Mouse (Mus musculus): ENCODE data around the gene Krtap13. TPM values are rescaled to one million over a fixed set of nuclear protein-coding genes. Genes with fewer than 3 reads are reported as not detected.
"Not testable (repeated sequence)": the region's sequence is repeated elsewhere in the genome, so short reads cannot be mapped to it uniquely, and the experiment has no call there.

Gene Krtap13
- not detected in 2 replicates for polyA plus RNA-seq (2015; fragmentation: Nextera tagmentation; extraction: Ambion mirVana)

GRCm38 (mm10) chr16:88751535-88751934 is at the start of gene Krtap13:
Gene Krtap13, minus strand, starts transcription at chr16:88751635.
- not testable (repeated sequence) for H3K4me3 ChIP-seq (ENCODE audit: low read depth, low read length); H3K9me3 ChIP-seq (ENCODE audit: low read length); H3K27ac ChIP-seq (ENCODE audit: low read length); H3K4me1 ChIP-seq (ENCODE audit: insufficient read depth, low read depth, low read length); DNase-seq (ENCODE audit: low spot score); H3K4me2 ChIP-seq (replicated peaks; ENCODE audit: low read depth, low read length); H3K36me3 ChIP-seq (ENCODE audit: insufficient read depth, low read length); ATAC-seq; H3K9ac ChIP-seq (replicated peaks; ENCODE audit: low read depth); H3K27me3 ChIP-seq (replicated peaks; ENCODE audit: insufficient read depth, low read length)
- WGBS = 79% methylated on average over 3 of the region's 3 CpGs

- WGBS = 71% methylated on average over 2 of the region's 2 CpGs
Measured at GRCm38 (mm10) chr16:88786786-88787185, 35.4 kb upstream of the Krtap13 start.

GRCm38 (mm10) chr16:88777596-88777995 is 26.2 kb upstream of the Krtap13 start, which contains the start of gene Gm5965:
Gene Gm5965, plus strand, starts transcription at chr16:88777896.
- ATAC-seq (no peak), DNase-seq (ENCODE audit: low spot score) (no peak)
- 78% methylated on average over 5 of the region's 6 CpGs for WGBS
- H3K4me2 ChIP-seq (replicated peaks; ENCODE audit: low read depth, low read length) = no peak within 1 kb of the TSS
- no peak within 1 kb of the TSS for H3K9ac ChIP-seq (replicated peaks; ENCODE audit: low read depth)
- no peaks in the 10 kb centered on the region for H3K4me1 ChIP-seq (ENCODE audit: insufficient read depth, low read depth, low read length)
- no peak within 1 kb of the TSS for H3K27ac ChIP-seq (ENCODE audit: low read length)
- no peaks in the 10 kb centered on the region for H3K9me3 ChIP-seq (ENCODE audit: low read length)
- no peaks in the 10 kb centered on the region for H3K36me3 ChIP-seq (ENCODE audit: insufficient read depth, low read length)
- no peaks in the 10 kb centered on the region for H3K27me3 ChIP-seq (replicated peaks; ENCODE audit: insufficient read depth, low read length)
- H3K4me3 ChIP-seq (ENCODE audit: low read depth, low read length) = no peak within 1 kb of the TSS
- TF ChIP-seq EP300 (IDR thresholded peaks at IDR 0.05) = no peak
- TF ChIP-seq CTCF (IDR thresholded peaks at IDR 0.05) = no peak

More at GRCm38 (mm10) chr16:88786786-88787185, 35.4 kb upstream of the Krtap13 start:
- H3K4me1 ChIP-seq (ENCODE audit: insufficient read depth, low read depth, low read length) = no peaks in the 10 kb centered on the region
- ATAC-seq (no peak), DNase-seq (ENCODE audit: low spot score) (no peak)
- no peak overlapping the region for H3K9ac ChIP-seq (replicated peaks; ENCODE audit: low read depth)
- no peaks in the 10 kb centered on the region for H3K9me3 ChIP-seq (ENCODE audit: low read length)
- no peak overlapping the region for H3K27ac ChIP-seq (ENCODE audit: low read length)
- TF ChIP-seq EP300 (IDR thresholded peaks at IDR 0.05) (no peak), CTCF (IDR thresholded peaks at IDR 0.05) (no peak)
- H3K4me2 ChIP-seq (replicated peaks; ENCODE audit: low read depth, low read length) = no peak overlapping the region
- no peaks in the 10 kb centered on the region for H3K36me3 ChIP-seq (ENCODE audit: insufficient read depth, low read length)
- H3K4me3 ChIP-seq (ENCODE audit: low read depth, low read length) = no peak overlapping the region
- no peaks in the 10 kb centered on the region for H3K27me3 ChIP-seq (replicated peaks; ENCODE audit: insufficient read depth, low read length)

- whole genome bisulfite sequencing = 85% methylated on average over 2 of the region's 2 CpGs
- DNase-seq (ENCODE audit: low spot score) (no peak), ATAC-seq (no peak)
- H3K9me3 ChIP-seq (ENCODE audit: low read length) = no peaks in the 10 kb centered on the region
- H3K27ac ChIP-seq (ENCODE audit: low read length) = no peak within 1 kb of the TSS
- no peak within 1 kb of the TSS for H3K4me3 ChIP-seq (ENCODE audit: low read depth, low read length)
- H3K36me3 ChIP-seq (ENCODE audit: insufficient read depth, low read length) = no peaks in the 10 kb centered on the region
- TF ChIP-seq CTCF (IDR thresholded peaks at IDR 0.05) (no peak), EP300 (IDR thresholded peaks at IDR 0.05) (no peak)
- H3K4me2 ChIP-seq (replicated peaks; ENCODE audit: low read depth, low read length) = no peak within 1 kb of the TSS
- H3K4me1 ChIP-seq (ENCODE audit: insufficient read depth, low read depth, low read length) = no peaks in the 10 kb centered on the region
- H3K27me3 ChIP-seq (replicated peaks; ENCODE audit: insufficient read depth, low read length) = no peaks in the 10 kb centered on the region
- H3K9ac ChIP-seq (replicated peaks; ENCODE audit: low read depth) = no peak within 1 kb of the TSS
Measured at GRCm38 (mm10) chr16:88774106-88774505, 22.7 kb upstream of the Krtap13 start, which contains the start of gene 2310057N15Rik. Gene 2310057N15Rik, minus strand, starts transcription at chr16:88774206.

GRCm38 (mm10) chr16:88758547-88758946 is 7.1 kb upstream of the Krtap13 start, which contains the start of gene 2310034C09Rik:
Gene 2310034C09Rik, plus strand, starts transcription at chr16:88758847.
- H3K27me3 ChIP-seq (replicated peaks; ENCODE audit: insufficient read depth, low read length); H3K27ac ChIP-seq (ENCODE audit: low read length); H3K4me2 ChIP-seq (replicated peaks; ENCODE audit: low read depth, low read length); DNase-seq (ENCODE audit: low spot score); H3K4me1 ChIP-seq (ENCODE audit: insufficient read depth, low read depth, low read length); ATAC-seq; H3K9me3 ChIP-seq (ENCODE audit: low read length); H3K36me3 ChIP-seq (ENCODE audit: insufficient read depth, low read length); H3K4me3 ChIP-seq (ENCODE audit: low read depth, low read length); H3K9ac ChIP-seq (replicated peaks; ENCODE audit: low read depth): not testable (repeated sequence)
- WGBS = 63% methylated on average over 2 of the region's 3 CpGs

- TF ChIP-seq CTCF (IDR thresholded peaks at IDR 0.05) = no peak
- no peak for TF ChIP-seq EP300 (IDR thresholded peaks at IDR 0.05)
- Histone ChIP-seq H3K4me2 (replicated peaks; ENCODE audit: low read depth, low read length) (no peak overlapping the region), H3K36me3 (ENCODE audit: insufficient read depth, low read length) (no peaks in the 10 kb centered on the region), H3K27ac (ENCODE audit: low read length) (no peak overlapping the region), H3K9ac (replicated peaks; ENCODE audit: low read depth) (no peak overlapping the region), H3K4me1 (ENCODE audit: insufficient read depth, low read depth, low read length) (no peaks in the 10 kb centered on the region), H3K27me3 (replicated peaks; ENCODE audit: insufficient read depth, low read length) (no peaks in the 10 kb centered on the region), H3K9me3 (ENCODE audit: low read length) (no peaks in the 10 kb centered on the region), H3K4me3 (ENCODE audit: low read depth, low read length) (no peak overlapping the region)
- ATAC-seq (no peak), DNase-seq (ENCODE audit: low spot score) (no peak)
- WGBS = 63% methylated on average over 4 of the region's 4 CpGs
Measured at GRCm38 (mm10) chr16:88747943-88748342, 3.5 kb downstream of the Krtap13 start.

All from lung, postnatal 0 days (tissue).